Mouse (Mus musculus): ENCODE results near the gene Fgd6.

DNA sequence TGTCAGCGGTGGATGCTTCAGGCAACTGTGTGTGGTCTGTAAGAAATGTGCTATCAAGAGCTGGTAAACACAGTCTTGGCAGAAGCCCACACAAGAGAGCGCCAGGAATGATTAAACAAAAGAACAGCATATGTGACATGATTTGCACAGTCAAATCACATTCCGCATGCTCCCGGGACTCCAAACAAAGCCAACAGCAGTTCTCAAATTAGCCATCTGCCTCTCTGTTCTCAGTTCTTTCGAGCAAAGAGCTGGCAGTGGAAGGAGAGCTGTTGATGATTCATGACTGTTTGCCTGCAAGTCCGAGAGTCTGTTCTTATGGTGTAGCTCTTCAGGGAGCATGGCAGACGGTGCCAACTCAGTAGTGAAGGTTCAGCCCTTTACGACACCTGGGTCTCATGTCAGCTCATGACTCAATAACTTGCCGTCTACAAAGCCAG, 93.9 kb downstream of the Fgd6 start:
- no peak for TF ChIP-seq CTCF (IDR thresholded peaks at IDR 0.05; ENCODE audit: borderline replicate concordance, control insufficient read depth, extremely low read depth, insufficient read depth, low read length, poor library complexity)
- TF ChIP-seq POLR2A (IDR thresholded peaks at IDR 0.05; ENCODE audit: control insufficient read depth, extremely low read depth, insufficient read depth, low read length, poor library complexity), result no peak
